Mouse (Mus musculus): ENCODE measurements around the gene Afm.

DNA sequence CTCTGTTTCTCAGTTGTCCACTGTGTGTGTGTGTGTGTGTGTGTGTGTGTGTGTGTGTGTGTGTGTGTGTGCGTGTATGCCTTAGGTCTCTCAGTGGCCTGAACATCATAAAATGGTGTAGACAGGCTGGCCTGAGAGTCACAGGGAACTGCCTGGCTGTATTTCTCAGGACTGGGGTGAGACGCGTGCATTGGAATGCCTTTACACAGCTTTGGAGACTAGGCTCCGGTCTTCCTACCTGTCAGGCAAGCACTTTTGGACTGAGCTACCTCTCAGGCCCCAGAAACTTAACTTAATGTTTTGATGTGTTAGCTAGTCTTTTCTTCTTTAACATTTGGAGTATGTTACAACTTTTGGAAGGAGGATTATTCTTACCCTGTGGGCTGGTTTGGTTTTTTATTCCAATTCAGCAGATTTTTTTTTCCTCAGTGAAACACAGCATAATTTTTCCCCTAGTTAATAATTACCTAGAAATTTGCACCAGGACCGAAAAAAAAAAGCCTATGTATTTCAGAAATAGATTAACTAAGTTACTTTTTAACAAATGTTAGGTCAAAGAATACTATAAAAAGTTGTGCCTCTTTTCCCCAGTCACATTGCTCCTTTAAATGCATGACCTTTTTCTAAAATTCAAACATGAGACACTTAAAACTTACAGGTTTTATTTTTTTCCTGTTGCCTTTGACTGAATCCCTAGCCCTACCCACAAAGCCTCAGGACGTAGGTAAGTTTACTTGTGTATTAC lies at the start of gene Afm:
- TF ChIP-seq POLR2A (IDR thresholded peaks at IDR 0.05; ENCODE audit: borderline replicate concordance, control insufficient read depth, low read depth, low read length) (no peak), CTCF (IDR thresholded peaks at IDR 0.05; ENCODE audit: control insufficient read depth, insufficient read depth, low read length) (no peak)
